Mouse (Mus musculus) heart, postnatal 36 days (tissue): ENCODE data around the gene Adarb2. TPM values are rescaled to one million over a fixed set of nuclear protein-coding genes. Genes with fewer than 3 reads are reported as not detected.

ENCODE experiments used
- DNase-seq, 2 experiments: peaks; one replicate each; pipeline ENCODE4 v3.0.0; 2021 to 2022
- intact Hi-C: fragments of 180-260 bp; cut with DNase I; formaldehyde crosslinking; loops from one replicate; pipeline ENCODE4 v1.15.1; 2025
- total RNA-seq, 2 experiments: library from RNA; stranded (reverse); gene quantifications; 2 replicates each; pipeline ENCODE4 v1.2.3; 2021

The Adarb2 gene
- total RNA-seq: not detected

DNA sequence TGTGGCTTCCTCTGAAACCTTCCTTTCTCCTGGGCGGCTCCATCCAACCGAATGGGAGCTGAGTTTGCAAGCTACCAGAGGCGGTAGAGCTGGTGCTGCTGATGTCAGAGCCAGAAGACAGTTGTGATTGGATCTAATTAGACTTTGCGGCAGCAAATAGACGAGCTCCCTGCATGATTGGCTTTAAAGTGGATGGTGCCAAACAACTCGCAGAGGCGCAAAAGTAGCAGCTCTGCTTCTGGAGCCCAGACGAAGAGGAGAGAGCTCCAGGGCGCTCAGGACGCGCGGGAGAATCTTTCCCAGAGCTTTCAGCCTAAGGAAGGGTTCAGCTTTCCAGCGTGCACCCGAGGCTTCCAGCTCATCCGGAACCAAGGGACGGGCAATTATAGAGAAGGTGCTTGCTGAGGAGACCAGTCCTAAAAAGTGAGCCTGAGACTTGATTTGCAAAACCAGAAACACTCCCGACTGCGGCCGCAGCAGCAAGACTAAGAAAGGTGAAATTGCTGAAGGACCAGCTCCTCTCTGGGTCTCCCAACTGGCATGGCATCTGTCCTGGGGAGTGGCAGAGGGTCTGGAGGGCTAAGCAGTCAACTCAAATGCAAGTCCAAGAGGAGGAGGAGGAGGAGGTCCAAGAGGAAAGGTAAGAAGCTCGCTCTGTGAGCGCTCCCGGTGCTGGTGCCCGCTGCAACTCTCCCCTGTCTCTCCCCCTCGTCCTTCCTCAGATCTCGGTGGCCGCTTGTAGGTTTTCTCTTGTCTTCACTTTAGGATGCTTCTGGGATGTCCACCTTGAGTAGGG lies at the start of gene Adarb2:
TSS of gene Adarb2 (plus strand) at position 186 of the 796 bp plus-strand sequence.
- DNase-seq: no peak
- intact Hi-C loops: no loop called here

- DNase-seq: no peak
- intact Hi-C loops: no loop called here
Measured at GRCm38 (mm10) chr13:8173800-8174199, 28.9 kb upstream of the Adarb2 start.

DNA sequence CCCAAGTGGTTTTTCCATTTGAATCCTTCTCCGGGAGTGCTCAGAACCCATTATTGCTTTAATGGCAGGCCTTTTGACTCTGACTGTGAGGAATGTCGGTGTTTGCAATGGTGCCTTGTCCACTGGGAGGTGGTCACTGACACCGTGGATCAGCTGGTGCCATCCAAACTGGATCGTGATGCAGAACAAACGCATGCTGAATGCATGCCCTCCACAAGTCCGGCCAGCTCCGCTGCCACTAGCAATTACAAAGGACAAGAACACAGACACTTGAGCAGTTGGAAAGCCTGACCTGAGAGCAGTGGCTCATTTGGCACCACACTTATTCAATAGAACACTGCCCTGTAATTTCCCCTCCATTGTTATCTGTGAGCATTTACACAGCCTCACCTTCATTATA lies 10.7 kb upstream of the Adarb2 start:
- intact Hi-C loops: no loop called here
- DNase-seq: no peak

- DNase-seq: no peak
- intact Hi-C loops: no loop called here
Measured at GRCm38 (mm10) chr13:8199186-8199880, 3.3 kb upstream of the Adarb2 start.

GRCm38 (mm10) chr13:8203477-8203813 lies 779 bp downstream of the Adarb2 start:
- intact Hi-C loops: no loop called here
- no peak for DNase-seq

- intact Hi-C loops: no loop called here
- DNase-seq: no peak
Measured at GRCm38 (mm10) chr13:8207337-8207736, 4.7 kb downstream of the Adarb2 start.

- intact Hi-C loops: no loop called here
- DNase-seq: no peak
Measured at GRCm38 (mm10) chr13:8210776-8211175, 8.1 kb downstream of the Adarb2 start.

GRCm38 (mm10) chr13:8238871-8239270 lies 36.2 kb downstream of the Adarb2 start:
- no peak for DNase-seq
- intact Hi-C loops: no loop called here

DNA sequence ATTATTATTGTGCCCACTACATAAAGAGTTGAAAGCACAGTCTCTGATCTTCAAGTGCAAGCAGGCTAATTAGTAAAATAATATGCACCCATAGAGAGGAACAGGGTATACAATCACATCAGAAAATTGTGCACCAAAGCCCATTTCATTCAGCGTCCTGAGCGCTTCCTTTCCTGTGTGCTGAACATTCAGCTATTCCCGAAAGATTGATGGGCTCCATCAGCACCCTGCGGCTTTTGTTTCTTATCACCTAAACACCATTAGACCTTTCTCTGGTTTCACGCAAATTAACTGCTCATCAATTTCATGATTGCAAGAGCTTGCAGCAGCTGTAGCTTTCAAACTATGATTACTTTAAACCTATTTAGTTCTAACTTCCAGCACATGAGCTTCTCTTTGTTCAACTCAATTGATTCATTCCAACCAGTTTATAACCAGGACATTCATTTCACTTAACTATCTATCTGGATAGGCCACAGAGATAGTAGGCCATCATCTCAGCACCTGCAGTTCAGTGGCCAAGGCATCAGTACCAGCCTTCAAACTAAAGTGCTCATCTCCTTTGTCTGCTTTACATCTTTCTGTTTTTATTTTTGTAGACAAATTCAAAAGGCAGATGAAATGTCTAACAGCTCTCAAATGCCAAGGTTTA lies 45.5 kb downstream of the Adarb2 start:
- intact Hi-C loops: no loop called here
- DNase-seq: no peak

- no peak for DNase-seq
- intact Hi-C loops: no loop called here
Measured at GRCm38 (mm10) chr13:8272158-8272945, 69.7 kb downstream of the Adarb2 start.

- no peak for DNase-seq
- intact Hi-C loops: no loop called here
Measured at GRCm38 (mm10) chr13:8283116-8283515, 80.5 kb downstream of the Adarb2 start.

- intact Hi-C loops: no loop called here
- no peak for DNase-seq
Measured at GRCm38 (mm10) chr13:8316347-8317141, 113.9 kb downstream of the Adarb2 start.

DNA sequence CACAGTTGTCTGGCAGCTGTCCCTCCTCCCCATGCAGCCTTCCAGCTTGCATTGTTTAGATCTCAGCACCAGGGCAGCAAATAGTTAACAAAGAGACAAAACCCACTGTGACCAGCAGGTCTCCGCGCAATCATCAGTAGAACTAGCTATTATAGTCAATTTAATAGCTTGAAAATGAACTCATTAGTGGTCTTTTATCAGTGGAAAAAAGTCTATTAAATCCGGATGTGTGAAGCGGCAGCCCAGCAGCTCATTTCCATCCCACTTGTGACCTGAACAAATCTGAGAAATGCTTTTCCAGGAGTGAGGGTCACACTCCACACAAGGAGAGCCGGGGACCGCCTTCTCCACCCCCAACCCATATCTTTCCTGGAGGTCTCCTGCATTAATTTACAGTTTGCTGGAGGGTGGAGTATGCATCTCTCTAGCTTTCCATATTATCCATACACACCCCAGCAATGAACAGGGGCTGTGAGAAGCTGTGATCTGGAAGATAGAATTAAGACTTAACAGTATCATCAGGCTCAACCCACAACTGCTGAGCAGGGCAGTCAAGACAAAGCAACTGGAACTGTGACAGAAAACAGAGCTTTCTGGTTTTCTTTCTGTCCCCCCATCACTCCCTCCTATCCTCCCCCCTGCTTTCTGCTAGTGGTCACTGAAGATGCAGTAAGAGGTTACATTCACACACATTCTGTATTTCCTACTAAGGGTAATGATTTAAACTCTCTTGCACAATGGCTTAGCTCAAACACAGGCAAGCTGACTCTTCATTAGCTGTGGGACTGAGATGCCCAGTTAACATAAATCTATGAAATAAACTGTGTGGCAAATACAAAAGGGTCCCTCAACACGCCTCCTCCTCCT lies 131.2 kb downstream of the Adarb2 start:
- DNase-seq: no peak
- intact Hi-C loops: no loop called here

- intact Hi-C loops: no loop called here
- DNase-seq: no peak
Measured at GRCm38 (mm10) chr13:8334580-8334979, 131.9 kb downstream of the Adarb2 start.

GRCm38 (mm10) chr13:8341086-8341807 lies 138.6 kb downstream of the Adarb2 start:
- intact Hi-C loops: no loop called here
- DNase-seq: no peak

DNA sequence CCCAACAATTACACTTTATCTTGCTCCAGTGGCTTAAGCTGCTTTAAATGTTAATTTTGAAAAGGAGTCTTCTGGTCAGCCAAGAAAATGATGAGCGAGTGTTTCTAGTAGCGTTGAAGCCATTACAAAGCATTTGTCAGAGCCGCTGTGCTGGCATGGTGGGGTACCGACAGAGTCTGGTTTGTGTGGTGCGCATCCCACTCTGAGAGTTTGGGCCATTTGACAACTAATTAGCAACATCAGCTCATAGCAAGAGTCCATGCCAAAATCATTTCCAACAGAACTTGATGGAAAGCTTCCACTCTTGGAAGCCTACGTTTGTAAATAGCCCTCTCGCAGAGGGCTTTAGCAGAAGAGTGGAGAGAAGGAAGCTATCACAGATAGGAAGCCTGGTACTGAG lies 144.5 kb downstream of the Adarb2 start:
- intact Hi-C loops: no loop called here

DNA sequence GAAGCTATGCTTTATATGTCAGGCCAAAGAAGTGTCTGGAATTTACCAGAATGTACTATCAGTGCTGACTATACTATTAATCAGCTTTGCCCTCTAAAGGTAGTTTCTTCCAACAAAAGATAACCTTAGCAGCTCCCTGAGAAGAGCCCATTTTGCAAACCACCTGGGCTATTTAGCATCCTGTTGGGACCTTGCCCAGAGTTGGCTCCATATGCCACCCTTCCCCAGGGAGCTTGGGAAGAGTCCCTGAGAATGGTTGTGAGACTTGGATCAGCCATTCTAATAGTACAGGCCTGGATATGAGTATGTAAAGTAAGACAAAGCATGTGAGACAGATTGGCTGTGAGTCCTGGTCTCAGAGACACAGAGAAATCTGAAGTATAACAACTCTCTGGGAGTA lies 149.7 kb downstream of the Adarb2 start:
- intact Hi-C loops: no loop called here
- DNase-seq: no peak

More for the DNA sequence above, 144.5 kb downstream of the Adarb2 start:
- no peak for DNase-seq

- intact Hi-C loops: no loop called here
- DNase-seq: no peak
Measured at GRCm38 (mm10) chr13:8352952-8353351, 150.3 kb downstream of the Adarb2 start.

DNA sequence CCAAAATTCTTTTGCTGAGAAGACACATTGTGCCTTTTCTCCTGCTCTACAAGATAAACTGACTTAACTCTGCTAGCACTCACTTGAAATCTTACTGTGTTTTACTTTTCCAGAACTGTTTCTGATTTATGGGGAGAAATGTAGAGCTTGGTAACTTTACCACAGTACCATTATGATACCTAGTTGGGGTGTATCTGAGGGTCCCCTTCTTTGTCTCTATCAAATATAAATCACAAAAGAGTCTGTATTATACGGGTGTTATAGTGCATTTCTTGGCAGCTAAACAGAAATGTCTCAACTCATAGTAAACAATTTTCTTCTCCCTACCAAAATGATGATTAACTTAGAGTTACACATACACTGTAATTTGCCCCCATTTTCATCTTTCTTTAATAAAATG lies 162.9 kb downstream of the Adarb2 start:
- intact Hi-C loops: no loop called here
- DNase-seq: no peak
